Mouse (Mus musculus): ENCODE measurements around the gene Sumo1.

- TF ChIP-seq CHD2 (IDR thresholded peaks at IDR 0.05; ENCODE audit: low read depth, low read length) (no peak), MAFK (IDR thresholded peaks at IDR 0.05; ENCODE audit: insufficient read depth, low read depth, low read length) (no peak), ZNF384 (IDR thresholded peaks at IDR 0.05; ENCODE audit: low read depth, low read length) (no peak), ZC3H11A (IDR thresholded peaks at IDR 0.05; ENCODE audit: borderline replicate concordance, low read depth, low read length) (no peak), HCFC1 (IDR thresholded peaks at IDR 0.05; ENCODE audit: borderline replicate concordance, insufficient read depth, low read length) (no peak)
Observed at GRCm38 (mm10) chr1:59631986-59632659, 38.5 kb downstream of the Sumo1 start.
